Mouse (Mus musculus) small intestine, adult 2 months (tissue): ENCODE data around the gene Marveld1. TPM values are rescaled to one million over a fixed set of nuclear protein-coding genes. Genes with fewer than 3 reads are reported as not detected.

ENCODE experiments used
- H3K27ac ChIP-seq: fragments of 200-500 bp; 2 replicates; pipeline ENCODE4 v1.5.1; 2012; ENCODE audit warnings: low read depth, low read length, control low read depth, inconsistent platforms; ENCODE audit not compliant: insufficient read depth
- H3K27me3 ChIP-seq: fragments of 200-500 bp; 2 replicates; pipeline ENCODE4 v1.6.1; 2012; ENCODE audit warnings: mild to moderate bottlenecking, moderate library complexity, low read length, inconsistent platforms; ENCODE audit not compliant: control insufficient read depth, insufficient read depth
- H3K36me3 ChIP-seq: fragments of 200-500 bp; 2 replicates; pipeline ENCODE4 v1.6.1; 2012; ENCODE audit warnings: mild to moderate bottlenecking, low read length, control low read depth, inconsistent platforms; ENCODE audit not compliant: control insufficient read depth, insufficient read depth
- H3K4me1 ChIP-seq: fragments of 200-500 bp; 2 replicates; pipeline ENCODE4 v1.6.1; 2012; ENCODE audit warnings: low read length, inconsistent platforms, mixed read lengths; ENCODE audit not compliant: control insufficient read depth, insufficient read depth, insufficient read length
- H3K4me3 ChIP-seq: fragments of 200-500 bp; 2 replicates; pipeline ENCODE4 v1.5.1; 2012; ENCODE audit warnings: low read depth, mild to moderate bottlenecking, control low read depth, inconsistent platforms, low read length, moderate library complexity
- CTCF ChIP-seq: fragments of 200-500 bp; IDR thresholded peaks from 2 replicates; pipeline ENCODE4 v1.5.1; 2012; ENCODE audit warnings: low read depth, mild to moderate bottlenecking, control low read depth, inconsistent platforms, low read length, moderate library complexity, mixed read lengths; ENCODE audit not compliant: insufficient replicate concordance, insufficient read length; ENCODE audit errors: extremely low read depth
- POLR2A ChIP-seq: fragments of 200-500 bp; IDR thresholded peaks from 2 replicates; pipeline ENCODE4 v1.6.1; 2012; ENCODE audit warnings: low read depth, mild to moderate bottlenecking, control low read depth, inconsistent platforms, low read length, moderate library complexity
- WGBS: fragments of 180-500 bp; shearing (Covaris S2); methylation state at CpG from one replicate; pipeline ENCODE4 v1.1.7; 2018; 5-methylcytosine and 5-hydroxymethylcytosine counted together
- polyA plus RNA-seq: library from polyadenylated mRNA; depleted of rRNA; stranded (reverse); fragments of >200 nt; gene quantifications from 2 replicates; pipeline ENCODE4 v1.2.3, GENCODE M21; 2012

The Marveld1 gene
- polyA plus RNA-seq, 1 experiment = 38.0 TPM

- peaks cover 28% of the 10 kb centered on the region for H3K36me3 ChIP-seq
- H3K27ac ChIP-seq = no peak overlapping the region
- no peaks in the 10 kb centered on the region for H3K27me3 ChIP-seq
- WGBS = 85% methylated on average over 7 of the region's 7 CpGs
- TF ChIP-seq POLR2A = no peak
- no peak for TF ChIP-seq CTCF
- H3K4me3 ChIP-seq = no peak overlapping the region
- no peaks in the 10 kb centered on the region for H3K4me1 ChIP-seq
Measured at GRCm38 (mm10) chr19:42176841-42177240, 29.6 kb downstream of the Marveld1 start.

GRCm38 (mm10) chr19:42177461-42177860, 30.3 kb downstream of the Marveld1 start:
- Histone ChIP-seq H3K36me3 (peaks cover 33% of the 10 kb centered on the region), H3K4me1 (no peaks in the 10 kb centered on the region), H3K27me3 (no peaks in the 10 kb centered on the region), H3K27ac (no peak overlapping the region), H3K4me3 (no peak overlapping the region)
- 74% methylated on average over 2 of the region's 2 CpGs for WGBS
- TF ChIP-seq CTCF = no peak
- no peak for TF ChIP-seq POLR2A

GRCm38 (mm10) chr19:42179356-42179755, 32.2 kb downstream of the Marveld1 start:
- Histone ChIP-seq H3K36me3 (peaks cover 49% of the 10 kb centered on the region), H3K4me3 (no peak overlapping the region), H3K27me3 (no peaks in the 10 kb centered on the region), H3K4me1 (no peaks in the 10 kb centered on the region), H3K27ac (no peak overlapping the region)
- WGBS = 92% methylated on average over 14 of the region's 14 CpGs
- TF ChIP-seq CTCF (no peak), POLR2A (no peak)

GRCm38 (mm10) chr19:42182673-42183072, 35.5 kb downstream of the Marveld1 start:
- Histone ChIP-seq H3K4me1 (no peaks in the 10 kb centered on the region), H3K4me3 (no peak overlapping the region), H3K27ac (no peak overlapping the region), H3K27me3 (no peaks in the 10 kb centered on the region), H3K36me3 (peaks cover 62% of the 10 kb centered on the region)
- TF ChIP-seq CTCF (peak; percentile 34; the same call in 1 of the 2 replicates), POLR2A (no peak)
- WGBS = 53% methylated on average over 6 of the region's 6 CpGs

- 75% methylated on average over 4 of the region's 4 CpGs for WGBS
- H3K36me3 ChIP-seq = peaks cover 38% of the 10 kb centered on the region
- H3K4me3 ChIP-seq = no peak overlapping the region
- TF ChIP-seq POLR2A (no peak), CTCF (no peak)
- no peaks in the 10 kb centered on the region for H3K27me3 ChIP-seq
- no peak overlapping the region for H3K27ac ChIP-seq
- no peaks in the 10 kb centered on the region for H3K4me1 ChIP-seq
Measured at GRCm38 (mm10) chr19:42189735-42190134, 42.5 kb downstream of the Marveld1 start.

- Histone ChIP-seq H3K4me3 (no peak overlapping the region), H3K36me3 (peaks cover 34% of the 10 kb centered on the region), H3K4me1 (no peaks in the 10 kb centered on the region), H3K27me3 (no peaks in the 10 kb centered on the region), H3K27ac (no peak overlapping the region)
- TF ChIP-seq CTCF (peak; percentile 78; the same call in 1 of the 2 replicates), POLR2A (no peak)
- 23% methylated on average over 5 of the region's 5 CpGs for WGBS
Measured at GRCm38 (mm10) chr19:42190494-42190893, 43.3 kb downstream of the Marveld1 start.

- Histone ChIP-seq H3K4me3 (no peak overlapping the region), H3K4me1 (peaks cover 2% of the 10 kb centered on the region; the same call in 1 of the 2 replicates), H3K27ac (no peak overlapping the region), H3K36me3 (peaks cover 23% of the 10 kb centered on the region), H3K27me3 (no peaks in the 10 kb centered on the region)
- no peak for TF ChIP-seq POLR2A
- whole genome bisulfite sequencing = 84% methylated on average over 2 of the region's 2 CpGs
Measured at GRCm38 (mm10) chr19:42193311-42193710, 46.1 kb downstream of the Marveld1 start.
